Mouse (Mus musculus) adrenal gland, postnatal 36 days (tissue): Measurements from ENCODE around the gene Ptbp1. TPM values are rescaled to one million over a fixed set of nuclear protein-coding genes. Genes with fewer than 3 reads are reported as not detected.

ENCODE experiments used
- DNase-seq, 2 experiments: peaks; one replicate each; pipeline ENCODE4 v3.0.0; 2021; ENCODE audit warnings: mixed read lengths in 1 of 2
- total RNA-seq, 2 experiments: library from RNA; stranded (reverse); gene quantifications; 2 replicates each; pipeline ENCODE4 v1.2.3; 2021

Gene Ptbp1
- total RNA-seq, 2 experiments from 2014 or later, result 257 to 299 TPM

DNA sequence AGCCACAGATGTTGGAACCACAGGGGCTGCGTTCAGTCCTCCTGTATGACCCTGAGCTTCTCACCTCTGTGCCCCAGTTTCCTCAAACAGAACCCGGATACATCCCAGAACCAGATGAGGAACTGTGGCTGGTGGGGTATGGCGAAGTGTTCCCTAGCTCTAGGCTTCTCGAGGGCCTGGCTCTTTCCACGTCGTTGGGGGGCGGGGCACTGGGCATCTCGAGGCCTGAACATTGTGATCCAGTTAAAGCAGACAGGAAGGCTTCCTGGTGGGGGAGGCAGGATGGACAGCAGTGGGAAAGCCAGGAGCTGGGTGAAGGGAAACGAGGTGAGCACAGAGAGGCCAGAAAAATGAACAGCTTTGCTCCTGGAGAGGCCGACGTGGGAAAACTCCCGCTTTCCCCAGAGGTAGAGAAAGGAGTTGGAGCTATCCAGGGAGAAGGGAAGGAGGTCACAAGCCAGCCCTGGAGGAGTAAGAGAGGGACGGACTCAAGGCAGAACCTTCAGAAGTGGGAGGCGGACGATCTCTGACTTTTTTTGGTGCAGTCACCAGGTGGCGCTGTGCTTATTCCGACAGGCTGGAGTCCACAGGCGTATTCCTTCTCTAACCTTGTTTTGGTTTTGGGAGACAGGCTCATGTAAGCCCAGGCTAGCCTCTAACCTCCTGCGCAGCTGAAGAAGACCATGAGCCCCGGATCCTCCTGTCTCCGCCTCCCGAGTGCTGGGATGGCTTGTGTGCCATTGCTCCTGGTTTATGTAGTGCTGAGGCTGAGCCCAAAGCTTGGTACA lies 29.3 kb downstream of the Ptbp1 start:
- peak; percentile 85 to 88 for DNase-seq

GRCm38 (mm10) chr10:79884446-79884845 lies 30.2 kb downstream of the Ptbp1 start:
- DNase-seq, result peak; percentile 86 to 87

DNA sequence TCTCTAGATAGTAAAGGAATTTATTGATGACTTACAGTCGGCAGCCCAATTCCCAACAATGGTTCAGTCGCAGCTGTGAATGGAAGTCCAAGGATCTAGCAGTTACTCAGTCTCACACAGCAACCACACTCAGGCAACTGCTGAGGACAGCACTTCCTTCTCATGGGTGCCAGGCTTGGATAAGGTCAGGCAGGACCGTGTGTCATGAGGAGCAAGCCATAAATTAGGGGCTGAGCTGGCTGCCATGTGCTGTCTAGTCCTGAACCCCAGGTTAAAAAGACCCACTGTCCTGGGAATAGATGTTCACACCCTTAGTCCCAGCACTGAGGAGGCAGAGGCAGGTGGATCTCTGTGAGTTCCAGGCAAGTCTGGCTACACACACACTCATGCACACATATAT lies 30.7 kb downstream of the Ptbp1 start:
- DNase-seq, result peak; percentile 53 to 70

DNA sequence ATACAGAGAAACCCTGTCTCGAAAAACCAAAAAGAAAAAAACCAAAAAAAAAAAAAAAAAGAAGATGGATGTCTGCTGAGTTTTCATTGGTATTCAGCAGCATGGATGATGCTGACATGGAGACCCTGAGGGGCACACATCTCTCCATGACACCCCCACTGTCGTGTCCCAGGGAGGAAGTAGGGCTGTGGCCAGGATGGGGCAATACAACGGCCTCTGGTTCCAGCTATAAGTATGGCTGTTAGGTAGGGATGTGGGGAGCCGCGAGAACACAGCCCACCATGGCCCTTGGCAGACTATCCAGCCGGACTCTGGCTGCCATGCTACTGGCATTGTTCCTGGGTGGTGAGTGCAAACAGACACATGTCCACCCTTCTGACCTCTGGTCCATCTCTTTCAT lies 31.8 kb downstream of the Ptbp1 start, which contains the start of gene Elane:
Elane (plus strand) TSS at position 194 of the 400 bp plus-strand sequence.
- no peak for DNase-seq

GRCm38 (mm10) chr10:79886611-79887010 lies 32.4 kb downstream of the Ptbp1 start:
- no peak for DNase-seq

DNA sequence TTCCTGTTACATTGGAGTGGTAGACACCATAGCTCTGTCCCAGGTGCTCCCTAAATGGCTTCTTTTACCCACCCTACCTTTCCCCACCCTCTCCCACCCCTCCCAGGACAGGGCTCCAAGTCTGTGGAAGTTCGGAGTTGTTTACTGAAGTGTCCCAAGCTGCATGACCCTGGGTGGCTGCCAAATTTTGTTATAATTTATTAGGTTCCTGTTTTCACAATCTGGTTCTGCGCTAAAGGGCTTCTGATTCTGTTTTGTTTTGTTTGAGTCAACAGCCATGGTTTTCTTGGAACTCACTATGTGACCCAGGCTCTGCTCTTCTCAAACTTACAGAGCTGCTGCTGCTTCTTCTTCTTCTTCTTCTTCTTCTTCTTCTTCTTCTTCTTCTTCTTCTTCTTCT lies 35.2 kb downstream of the Ptbp1 start:
- peak; percentile 51 to 71 for DNase-seq

DNA sequence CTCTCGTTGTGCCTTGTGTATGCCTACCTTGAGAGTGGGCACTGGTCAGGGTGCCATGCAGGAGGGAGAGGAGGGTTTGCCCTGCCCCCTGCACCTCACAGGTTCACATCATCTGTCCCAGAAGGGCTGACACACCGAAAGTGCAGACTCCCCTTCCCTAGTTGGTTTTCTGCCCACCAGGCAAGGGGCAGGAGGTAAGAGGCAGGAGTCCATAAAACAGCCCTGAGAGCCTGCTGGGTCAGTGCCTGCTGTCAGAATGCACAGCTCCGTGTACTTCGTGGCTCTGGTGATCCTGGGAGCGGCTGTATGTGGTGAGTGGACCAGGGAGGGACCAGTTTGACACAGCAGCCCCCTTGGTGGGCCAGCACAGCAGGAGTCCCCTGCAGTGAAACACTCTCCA lies 36.4 kb downstream of the Ptbp1 start, which contains the start of gene Cfd:
Cfd (plus strand) TSS at position 184 of the 400 bp plus-strand sequence.
- DNase-seq, result no peak

DNA sequence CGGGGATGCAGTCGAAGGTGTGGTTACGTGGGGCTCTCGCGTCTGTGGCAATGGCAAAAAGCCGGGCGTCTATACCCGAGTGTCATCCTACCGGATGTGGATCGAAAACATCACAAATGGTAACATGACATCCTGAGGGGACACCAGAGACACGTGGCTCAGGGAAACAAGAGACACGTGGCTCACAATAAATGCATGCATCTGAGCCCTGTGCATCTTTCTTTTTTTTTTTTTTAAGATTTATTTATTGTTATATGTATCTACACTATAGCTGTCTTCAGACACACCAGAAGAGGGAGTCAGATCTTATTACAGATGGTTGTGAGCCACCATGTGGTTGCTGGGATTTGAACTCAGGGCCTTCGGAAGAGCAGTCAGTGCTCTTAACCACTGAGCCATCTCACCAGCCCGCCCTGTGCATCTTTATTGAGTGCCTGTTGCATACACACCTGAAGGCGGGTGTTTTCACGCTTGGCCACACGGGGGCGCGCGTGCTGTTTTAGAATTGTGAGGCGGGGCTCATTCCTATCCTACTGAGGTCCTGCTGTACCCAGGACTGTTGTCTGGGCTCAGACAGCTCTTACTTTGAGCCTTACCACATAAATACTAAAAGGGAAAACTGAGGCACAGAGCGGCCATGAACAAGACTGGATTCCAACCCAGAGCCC lies 38.4 kb downstream of the Ptbp1 start:
- peak; percentile 83 to 87 for DNase-seq

DNA sequence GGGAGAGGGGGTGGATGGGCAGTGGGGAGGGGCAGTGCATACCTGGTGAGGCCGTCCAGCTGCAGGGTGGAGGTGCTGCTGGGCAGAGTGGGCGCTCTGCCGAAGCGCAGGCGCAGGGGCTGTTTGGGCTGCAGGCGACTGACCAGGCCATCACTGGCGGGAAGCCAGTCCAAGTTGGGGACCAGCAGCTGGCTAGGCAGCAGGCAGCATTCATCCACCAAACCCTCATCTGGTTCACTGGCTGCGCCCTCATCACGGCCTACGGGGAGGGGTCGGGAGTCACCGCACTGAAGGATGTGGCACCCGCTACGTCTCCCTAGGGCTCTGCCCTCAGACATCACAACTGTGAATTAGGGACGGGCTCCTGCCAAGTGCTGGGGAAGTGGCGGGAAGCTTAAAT lies 42.1 kb downstream of the Ptbp1 start:
- no peak for DNase-seq

DNA sequence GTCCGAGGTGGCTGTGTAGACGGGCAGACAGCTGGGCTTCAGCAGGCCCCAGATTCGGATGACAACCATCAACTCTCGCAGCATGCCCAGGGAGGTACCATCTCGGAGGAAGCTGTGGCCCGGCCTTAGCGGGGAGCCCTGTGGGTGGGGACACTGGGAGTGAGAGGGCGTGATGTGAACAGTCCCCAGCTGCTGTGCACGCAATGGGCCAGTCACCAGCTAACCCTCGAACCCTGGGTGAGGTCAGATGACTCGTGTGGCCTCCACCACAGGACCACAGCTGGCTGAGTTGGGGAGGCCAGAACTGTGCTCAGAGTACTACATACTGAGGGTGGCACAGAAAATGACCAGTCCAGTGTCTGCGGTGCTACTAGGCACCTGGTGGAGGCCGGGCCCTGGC lies 42.6 kb downstream of the Ptbp1 start:
- DNase-seq, result no peak

DNA sequence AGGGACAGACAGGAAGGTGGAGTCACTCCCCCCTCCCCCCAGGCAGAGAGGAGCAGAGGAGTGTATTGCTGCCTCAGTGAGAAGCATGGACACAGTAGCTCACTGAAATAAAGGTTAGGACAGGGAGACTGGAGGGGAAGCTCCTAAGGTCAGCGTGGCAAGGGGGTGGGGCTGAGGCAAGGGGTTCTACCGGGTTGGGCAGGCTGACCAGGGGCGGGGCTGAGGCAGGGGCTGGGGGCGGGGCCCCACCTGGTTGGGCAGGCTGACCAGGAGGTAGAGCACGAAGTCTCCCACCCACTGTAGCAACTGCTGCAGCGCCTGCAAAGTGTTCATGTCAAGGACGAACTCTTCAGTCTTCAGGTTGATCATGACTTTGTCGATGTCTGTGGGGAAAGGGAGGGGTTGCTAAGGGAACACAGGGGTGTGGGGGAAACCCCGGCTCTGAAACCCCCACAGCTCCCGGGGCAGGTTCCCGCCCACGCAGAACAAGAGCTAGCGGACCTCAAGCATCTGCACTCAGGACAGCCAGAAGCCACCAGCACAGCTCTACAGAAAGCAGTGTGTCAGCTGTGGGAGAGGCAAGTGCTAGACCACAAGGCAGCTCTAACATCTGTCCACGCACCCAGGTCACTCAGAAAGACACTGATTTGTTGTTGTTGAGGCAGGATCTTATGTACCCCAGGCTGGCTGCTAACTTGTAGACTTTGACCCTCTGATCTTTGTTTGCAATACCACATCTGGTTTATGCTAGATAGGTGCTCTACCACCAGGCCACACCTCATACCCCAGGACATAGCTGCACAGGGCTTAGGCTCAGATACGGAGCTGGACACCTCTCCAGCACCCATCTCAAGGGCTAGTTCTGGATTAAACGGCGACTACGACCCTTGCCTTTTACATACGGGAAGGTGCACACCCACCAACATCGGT lies 43.4 kb downstream of the Ptbp1 start:
- DNase-seq, result peak in 1 of 2 experiments; percentile 56

- no peak for DNase-seq
Measured at GRCm38 (mm10) chr10:79900951-79901410, 46.8 kb downstream of the Ptbp1 start.

- DNase-seq, result no peak
Measured at GRCm38 (mm10) chr10:79906712-79907111, 52.5 kb downstream of the Ptbp1 start.

- DNase-seq, result no peak
Measured at GRCm38 (mm10) chr10:79907415-79907814, 53.2 kb downstream of the Ptbp1 start.

DNA sequence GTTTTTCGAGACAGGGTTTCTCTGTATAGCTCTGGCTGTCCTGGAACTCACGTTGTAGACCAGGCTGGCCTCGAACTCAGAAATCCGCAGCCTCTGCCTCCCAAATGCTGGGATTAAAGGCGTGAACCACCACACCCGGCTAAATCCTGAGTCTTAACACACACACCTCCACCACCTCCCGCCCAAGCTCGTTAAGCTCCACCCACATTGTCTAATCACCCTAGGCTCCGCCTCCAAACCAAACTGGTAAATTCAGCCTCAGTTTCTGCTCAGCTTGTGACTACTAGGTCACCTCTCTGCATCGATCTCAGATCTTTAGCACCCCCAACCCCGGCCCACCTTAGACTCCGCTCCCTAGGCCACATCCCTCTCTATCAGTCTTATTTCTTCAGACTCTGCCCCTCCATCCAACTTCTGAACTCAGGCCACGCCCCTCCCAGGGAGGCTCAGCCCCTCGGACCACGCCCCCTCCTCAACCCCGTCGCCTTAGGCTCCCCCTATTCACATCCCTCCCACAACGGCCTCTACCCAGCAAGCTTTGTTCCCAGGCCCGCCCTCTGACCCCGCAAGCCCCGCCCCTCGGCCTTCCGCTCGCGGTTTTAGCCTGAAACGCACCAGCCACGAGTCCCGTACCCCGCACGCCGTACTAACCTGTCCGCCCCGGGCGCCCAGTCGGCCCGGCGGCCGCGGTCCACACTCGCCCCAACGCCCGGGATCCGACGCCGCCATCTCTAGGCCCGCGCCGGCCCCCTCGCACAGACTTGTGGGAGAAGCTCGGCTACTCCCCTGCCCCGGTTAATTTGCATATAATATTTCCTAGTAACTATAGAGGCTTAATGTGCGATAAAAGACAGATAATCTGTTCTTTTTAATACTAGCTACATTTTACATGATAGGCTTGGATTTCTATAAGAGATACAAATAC lies 54.2 kb downstream of the Ptbp1 start, which contains the start of gene Med16:
Med16 (minus strand) TSS at position 757 of the 925 bp plus-strand sequence.
- peak; percentile 96 to 99 for DNase-seq

- peak in 1 of 2 experiments; percentile 35 for DNase-seq
Measured at GRCm38 (mm10) chr10:79909092-79909922, 55.1 kb downstream of the Ptbp1 start.

GRCm38 (mm10) chr10:79910556-79910955 lies 56.3 kb downstream of the Ptbp1 start, which contains the start of gene Gm26602:
Gm26602 (plus strand) TSS chr10:79910856.
- DNase-seq, result no peak

- DNase-seq, result no peak
Measured at GRCm38 (mm10) chr10:79912412-79912811, 58.2 kb downstream of the Ptbp1 start.
